Mouse (Mus musculus) CH12.LX (cell line): ENCODE results near the gene Tmem174. TPM values are rescaled to one million over a fixed set of nuclear protein-coding genes. Genes with fewer than 3 reads are reported as not detected.

Experiments
- DNase-seq: peaks from one replicate; pipeline ENCODE4 v3.0.0-alpha.2; 2013; ENCODE audit errors: extremely low read depth
- H3K27ac ChIP-seq: 2 replicates; pipeline ENCODE4 v1.5.1; 2012; ENCODE audit warnings: low read depth, mild to moderate bottlenecking, control low read depth, moderate library complexity; ENCODE audit not compliant: insufficient read depth
- H3K27me3 ChIP-seq: replicated peaks from 2 replicates; pipeline ENCODE3; 2012; ENCODE audit warnings: inconsistent platforms
- H3K36me3 ChIP-seq, 2 experiments: replicated peaks in 1 of 2; 2 replicates each; pipeline versions ENCODE3 to v1.6.1; 2012; ENCODE audit warnings: inconsistent platforms in 1 of 2, low read length in 1 of 2, mild to moderate bottlenecking in 1 of 2, mixed read lengths in 1 of 2, moderate library complexity in 1 of 2; ENCODE audit not compliant: control insufficient read depth in 1 of 2, insufficient read depth in 1 of 2
- H3K4me1 ChIP-seq, 2 experiments: 2 replicates each; pipeline ENCODE4 v1.6.1; 2012; ENCODE audit warnings: inconsistent platforms in 1 of 2, moderate library complexity in 1 of 2; ENCODE audit not compliant: insufficient read depth in 2 of 2, control insufficient read depth in 1 of 2
- H3K4me2 ChIP-seq: 2 replicates; pipeline ENCODE4 v1.6.1; 2012; ENCODE audit warnings: low read depth, mild to moderate bottlenecking, control low read depth; ENCODE audit not compliant: poor library complexity, insufficient read depth, severe bottlenecking
- H3K4me3 ChIP-seq, 3 experiments: fragments of 150-350 bp in 1 of 3; sonication (generic) in 1 of 3; replicated peaks in 1 of 3; 2 replicates each; pipeline versions ENCODE3 to v1.5.1; 2011 to 2012; ENCODE audit warnings: low read depth in 2 of 3, low read length in 2 of 3, mild to moderate bottlenecking in 2 of 3, moderate library complexity in 2 of 3, control low read depth in 1 of 3, improper control_type of control experiment in 1 of 3, inconsistent platforms in 1 of 3, mixed read lengths in 1 of 3; ENCODE audit not compliant: poor library complexity in 1 of 3
- H3K79me2 ChIP-seq: replicated peaks from 2 replicates; pipeline ENCODE4 v1.6.1; 2012; ENCODE audit warnings: mild to moderate bottlenecking, moderate library complexity; ENCODE audit not compliant: control insufficient read depth, poor library complexity, insufficient read depth, severe bottlenecking; ENCODE audit errors: extremely low read depth
- H3K9ac ChIP-seq: 2 replicates; pipeline ENCODE4 v1.6.1; 2012; ENCODE audit warnings: low read depth, mild to moderate bottlenecking, control low read depth, moderate library complexity; ENCODE audit not compliant: insufficient read depth
- H3K9me3 ChIP-seq: replicated peaks from 2 replicates; pipeline ENCODE3; 2012; ENCODE audit warnings: low read length, inconsistent platforms, mixed read lengths
- CTCF ChIP-seq, 2 experiments: IDR thresholded peaks in 1 of 2; conservative IDR thresholded peaks in 1 of 2; 2 replicates each; pipeline ENCODE4 v1.5.1; 2011 to 2012; ENCODE audit warnings: low read depth in 2 of 2, low read length in 2 of 2, improper control_type of control experiment in 1 of 2, inconsistent platforms in 1 of 2, mild to moderate bottlenecking in 1 of 2, moderate library complexity in 1 of 2
- E2F4 ChIP-seq: IDR thresholded peaks from 2 replicates; pipeline ENCODE4 v1.6.1; 2011; ENCODE audit warnings: low read depth, low read length, improper control_type of control experiment; ENCODE audit not compliant: insufficient replicate concordance
- ETS1 ChIP-seq: conservative IDR thresholded peaks from 2 replicates; pipeline ENCODE4 v1.6.1; 2012; ENCODE audit warnings: low read depth, mild to moderate bottlenecking, inconsistent platforms, low read length, improper control_type of control experiment, moderate library complexity
- GABPA ChIP-seq: IDR thresholded peaks from 2 replicates; pipeline ENCODE4 v1.6.1; 2012; ENCODE audit warnings: low read depth, low read length, improper control_type of control experiment, inconsistent platforms; ENCODE audit not compliant: insufficient replicate concordance
- JUND ChIP-seq: conservative IDR thresholded peaks from 2 replicates; pipeline ENCODE4 v1.6.1; 2011; ENCODE audit warnings: low read depth, low read length, improper control_type of control experiment
- MAX ChIP-seq: IDR thresholded peaks from 2 replicates; pipeline ENCODE4 v1.6.1; 2011; ENCODE audit warnings: low read length, improper control_type of control experiment
- MAZ ChIP-seq: IDR thresholded peaks from 2 replicates; pipeline ENCODE4 v1.6.1; 2012; ENCODE audit warnings: low read depth, mild to moderate bottlenecking, inconsistent platforms, low read length, improper control_type of control experiment, moderate library complexity
- MXI1 ChIP-seq: IDR thresholded peaks from 2 replicates; pipeline ENCODE4 v1.6.1; 2011; ENCODE audit warnings: mild to moderate bottlenecking, low read depth, low read length, improper control_type of control experiment
- NELFE ChIP-seq: IDR thresholded peaks from 2 replicates; pipeline ENCODE4 v1.6.1; 2011; ENCODE audit warnings: low read depth, low read length, improper control_type of control experiment
- PAX5 ChIP-seq: IDR thresholded peaks from 2 replicates; pipeline ENCODE4 v1.6.1; 2012; ENCODE audit warnings: low read length, inconsistent platforms, mixed read lengths
- POLR2A ChIP-seq: IDR thresholded peaks from 2 replicates; pipeline ENCODE4 v1.6.1; 2011; ENCODE audit warnings: low read depth, mild to moderate bottlenecking, improper control_type of control experiment, low read length
- SMC3 ChIP-seq: IDR thresholded peaks from 2 replicates; pipeline ENCODE4 v1.6.1; 2011; ENCODE audit warnings: low read depth, low read length, improper control_type of control experiment
- TCF12 ChIP-seq: IDR thresholded peaks from 2 replicates; pipeline ENCODE4 v1.6.1; 2014; ENCODE audit warnings: low read depth, mild to moderate bottlenecking, inconsistent platforms, low read length, improper control_type of control experiment
- UBTF ChIP-seq: IDR thresholded peaks from 2 replicates; pipeline ENCODE4 v1.6.1; 2012; ENCODE audit warnings: low read depth, mild to moderate bottlenecking, inconsistent platforms, low read length, improper control_type of control experiment, moderate library complexity
- USF2 ChIP-seq: conservative IDR thresholded peaks from 2 replicates; pipeline ENCODE4 v1.6.1; 2011; ENCODE audit warnings: low read depth, low read length, improper control_type of control experiment
- ZC3H11A ChIP-seq: IDR thresholded peaks from 2 replicates; pipeline ENCODE4 v1.6.1; 2012; ENCODE audit warnings: low read depth, mild to moderate bottlenecking, inconsistent platforms, low read length, improper control_type of control experiment
- ZKSCAN1 ChIP-seq: IDR thresholded peaks from 2 replicates; pipeline ENCODE4 v1.6.1; 2012; ENCODE audit warnings: low read depth, inconsistent platforms, low read length, improper control_type of control experiment, borderline replicate concordance
- ZNF384 ChIP-seq: IDR thresholded peaks from 2 replicates; pipeline ENCODE4 v1.6.1; 2012; ENCODE audit warnings: low read depth, low read length, improper control_type of control experiment, inconsistent platforms
- dilution Hi-C: fragments of 300-500 bp; cut with MboI; formaldehyde crosslinking; loops from 2 replicates; pipeline ENCODE4 v1.14.3; 2020; ENCODE audit warnings: low sequenced_read_pairs; ENCODE audit not compliant: extremely low pct_unique_long_range_greater_than_20kb, extremely low pct_ligation_motif_present
- in situ Hi-C: fragments of 300-500 bp; cut with MboI; formaldehyde crosslinking; loops from 3 replicates; pipeline ENCODE4 v1.14.3; 2019; ENCODE audit warnings: low sequenced_read_pairs, low pct_ligation_motif_present, low pct_unique_long_range_greater_than_20kb, mixed read lengths
- polyA plus RNA-seq: library from polyadenylated mRNA; unstranded; fragments of >175 nt; gene quantifications from 2 replicates; pipeline ENCODE4 v1.2.1, GENCODE M21; 2012; ENCODE audit warnings: low read depth; ENCODE audit not compliant: insufficient read length
- total RNA-seq, 2 experiments: library from RNA; depleted of rRNA; stranded (reverse); fragments of 300-350 nt in 1 of 2; fragments of >200 nt in 1 of 2; gene quantifications; 2 replicates each; pipeline ENCODE4 v1.2.3; 2012 to 2014

The Tmem174 gene
- total and polyA plus RNA-seq, 3 experiments, result not detected

- H3K79me2 ChIP-seq, result no peaks in the 10 kb centered on the region
- no peak for TF ChIP-seq ETS1
- TF ChIP-seq MXI1, result no peak
- TF ChIP-seq MAZ, result no peak
- no peak for TF ChIP-seq USF2
- no peak for TF ChIP-seq PAX5
- no peak for TF ChIP-seq SMC3
- TF ChIP-seq E2F4, result no peak
- no peak for TF ChIP-seq TCF12
- TF ChIP-seq, all 38 proteins: peak for 0
- H3K36me3 ChIP-seq, result no peaks in the 10 kb centered on the region
- peaks cover 0 to 18% of the 10 kb centered on the region in 2 experiments; a peak in 2 of 4 replicates for H3K4me1 ChIP-seq
- H3K4me3 ChIP-seq, result no peak overlapping the region
- H3K9me3 ChIP-seq, result peaks cover 2% of the 10 kb centered on the region
- H3K4me2 ChIP-seq, result no peak overlapping the region
- no peaks in the 10 kb centered on the region for H3K27me3 ChIP-seq
- in situ Hi-C loops (no loop called here), dilution Hi-C loops (no loop called here)
- no peak for DNase-seq
- H3K27ac ChIP-seq, result no peak overlapping the region
- H3K9ac ChIP-seq, result no peak overlapping the region
These were observed 19.7 kb downstream of the Tmem174 start for GRCm38 (mm10) chr13:98617429-98618067.

GRCm38 (mm10) chr13:98607885-98608477 is 29.2 kb downstream of the Tmem174 start:
- no peaks in the 10 kb centered on the region for H3K36me3 ChIP-seq
- dilution Hi-C loops, result no loop called here
- no peaks in the 10 kb centered on the region for H3K4me1 ChIP-seq
- H3K4me3 ChIP-seq, result no peak overlapping the region
- peaks cover 2% of the 10 kb centered on the region for H3K9me3 ChIP-seq
- H3K79me2 ChIP-seq, result no peaks in the 10 kb centered on the region
- in situ Hi-C loops, result no loop called here
- no peak overlapping the region for H3K4me2 ChIP-seq
- H3K27ac ChIP-seq, result no peak overlapping the region
- H3K9ac ChIP-seq, result no peak overlapping the region
- no peak for TF ChIP-seq USF2
- TF ChIP-seq ZNF384, result peak; percentile 61; the same call in 1 of the 2 replicates
- TF ChIP-seq MAX, result no peak
- TF ChIP-seq ZKSCAN1, result no peak
- H3K27me3 ChIP-seq, result no peaks in the 10 kb centered on the region
- DNase-seq, result no peak

- Histone ChIP-seq H3K36me3 (no peaks in the 10 kb centered on the region), H3K9ac (no peak overlapping the region), H3K4me2 (no peak overlapping the region), H3K9me3 (peaks cover 2% of the 10 kb centered on the region), H3K27me3 (no peaks in the 10 kb centered on the region), H3K4me3 (no peak overlapping the region), H3K27ac (no peak overlapping the region), H3K79me2 (no peaks in the 10 kb centered on the region), H3K4me1 (no peaks in the 10 kb centered on the region)
- in situ Hi-C loops, result no loop called here
- no peak for DNase-seq
- TF ChIP-seq UBTF (no peak), GABPA (no peak), CTCF (conservative IDR thresholded peaks at IDR 0.05 in 1 of 2, IDR thresholded peaks at IDR 0.05 in 1 of 2; ENCODE audit: low read depth in 2 of 2, low read length in 2 of 2) (no peak), JUND (no peak), TCF12 (no peak), NELFE (no peak), ZC3H11A (no peak), POLR2A (no peak), PAX5 (no peak)
- dilution Hi-C loops, result no loop called here
These were observed 33.4 kb downstream of the Tmem174 start for GRCm38 (mm10) chr13:98603799-98604198.
